Mouse (Mus musculus): ENCODE measurements around the gene Inka1. TPM values are rescaled to one million over a fixed set of nuclear protein-coding genes. Genes with fewer than 3 reads are reported as not detected.
A peak's percentile ranks its signal among the peaks of the same experiment; 100 is the strongest.

Gene Inka1
- polyA plus RNA-seq, 1 experiment from 2014 or later, result 71.1 TPM

GRCm38 (mm10) chr9:107936215-107936822, 49.4 kb downstream of the Inka1 start:
- H3K9me3 ChIP-seq, result no peaks in the 10 kb centered on the region
- H3K4me1 ChIP-seq, result peaks cover 21% of the 10 kb centered on the region
- H3K27ac ChIP-seq, result peak overlapping the region; percentile 74
- peaks cover 70% of the 10 kb centered on the region for H3K27me3 ChIP-seq (ENCODE audit: insufficient read depth, poor library complexity, severe bottlenecking)
- 3% methylated on average over 29 of the region's 29 CpGs for WGBS
- DNase-seq (ENCODE audit: low spot score), result no peak
- peak overlapping the region; percentile 68 for H3K4me3 ChIP-seq
- no peaks in the 10 kb centered on the region for H3K36me3 ChIP-seq

DNA sequence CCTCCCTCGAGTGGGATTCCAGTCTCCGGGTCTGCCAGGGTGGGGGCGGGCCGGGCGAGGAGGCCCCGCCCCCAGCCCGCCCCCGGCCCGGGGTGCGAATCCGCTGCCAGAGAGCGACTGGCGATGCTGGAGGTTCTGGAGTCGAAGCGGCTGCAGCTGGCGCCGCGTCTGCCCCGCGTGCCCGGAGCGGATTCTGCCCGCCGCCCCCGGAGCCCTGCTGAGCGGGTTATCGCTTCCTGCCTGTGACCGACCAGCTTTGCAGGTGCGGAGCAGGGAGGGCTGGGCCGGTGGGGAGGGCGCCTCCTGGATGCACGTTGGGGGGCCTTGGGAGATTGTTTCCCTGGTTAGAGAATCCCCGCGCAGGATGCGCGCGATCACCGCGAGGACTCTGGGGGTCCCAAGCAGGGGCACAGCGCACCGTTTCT, 49.9 kb downstream of the Inka1 start:
- no peak for DNase-seq (ENCODE audit: low spot score)
- peak overlapping the region; percentile 68 for H3K4me3 ChIP-seq
- no peaks in the 10 kb centered on the region for H3K9me3 ChIP-seq
- WGBS, result under 1% methylated on average over 41 of the region's 41 CpGs
- H3K36me3 ChIP-seq, result no peaks in the 10 kb centered on the region
- peaks cover 18% of the 10 kb centered on the region for H3K4me1 ChIP-seq
- peak overlapping the region; percentile 74 for H3K27ac ChIP-seq
- peaks cover 66% of the 10 kb centered on the region for H3K27me3 ChIP-seq (ENCODE audit: insufficient read depth, poor library complexity, severe bottlenecking)

DNA sequence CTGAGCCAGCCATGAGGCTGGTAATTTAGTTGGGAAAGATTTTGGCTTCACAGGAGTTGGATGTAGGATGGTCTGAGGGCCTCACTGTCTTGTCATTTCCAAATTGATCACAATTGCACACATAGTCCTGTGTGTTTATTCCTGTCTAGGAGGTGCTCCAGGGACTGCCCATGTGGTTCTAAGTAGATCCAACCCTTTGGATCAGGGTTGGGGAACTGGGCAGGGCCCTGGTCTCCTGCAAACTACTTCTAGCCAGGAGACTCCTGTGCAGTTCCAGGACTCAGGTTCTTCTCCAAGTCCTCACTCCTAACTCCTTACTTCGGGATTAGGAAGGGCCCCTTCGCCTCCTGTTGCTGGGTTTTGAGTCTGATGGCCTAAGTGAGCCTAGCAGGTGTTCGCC, 50.3 kb downstream of the Inka1 start, which contains the start of gene Camkv:
Gene Camkv (plus strand): TSS at position 301 of the 400 bp plus-strand sequence.
- Histone ChIP-seq H3K9me3 (no peaks in the 10 kb centered on the region), H3K27ac (peak within 1 kb of the TSS; percentile 74), H3K27me3 (ENCODE audit: insufficient read depth, poor library complexity, severe bottlenecking) (peaks cover 63% of the 10 kb centered on the region), H3K36me3 (no peaks in the 10 kb centered on the region), H3K4me3 (peak within 1 kb of the TSS; percentile 68), H3K4me1 (peaks cover 14% of the 10 kb centered on the region)
- DNase-seq (ENCODE audit: low spot score), result no peak
- 11% methylated on average over 3 of the region's 3 CpGs for WGBS

Other genes starting within 250 kb of the Inka1 start
- gene Rbm5, start 214.9 kb downstream of the Inka1 start, polyA plus RNA-seq (2016; fragmentation: Nextera tagmentation; extraction: Ambion mirVana), result 131 and 159 TPM in 2 replicates
- 59.6 and 67.1 TPM in 2 replicates for gene Rbm6, start 112.6 kb downstream of the Inka1 start, polyA plus RNA-seq (2016; fragmentation: Nextera tagmentation; extraction: Ambion mirVana)
- gene Mon1a, start 97.7 kb downstream of the Inka1 start, polyA plus RNA-seq (2016; fragmentation: Nextera tagmentation; extraction: Ambion mirVana), result 10.7 and 10.8 TPM in 2 replicates
- gene Mst1r, start 79.0 kb downstream of the Inka1 start, polyA plus RNA-seq (2016; fragmentation: Nextera tagmentation; extraction: Ambion mirVana), result 3.8 and 4.1 TPM in 2 replicates
- gene Actl11, start 57.4 kb downstream of the Inka1 start, polyA plus RNA-seq (2016; fragmentation: Nextera tagmentation; extraction: Ambion mirVana), result not detected in 2 replicates
- gene Camkv, start 50.2 kb downstream of the Inka1 start, polyA plus RNA-seq (2016; fragmentation: Nextera tagmentation; extraction: Ambion mirVana), result 0.79 and 2.3 TPM in 2 replicates
- gene Traip, start 35.7 kb downstream of the Inka1 start, polyA plus RNA-seq (2016; fragmentation: Nextera tagmentation; extraction: Ambion mirVana), result 18.7 and 30.8 TPM in 2 replicates
- 29.4 and 33.6 TPM in 2 replicates for gene Uba7, start 10.4 kb downstream of the Inka1 start, polyA plus RNA-seq (2016; fragmentation: Nextera tagmentation; extraction: Ambion mirVana)
- gene Gm20661, start 2.8 kb downstream of the Inka1 start, polyA plus RNA-seq (2016; fragmentation: Nextera tagmentation; extraction: Ambion mirVana), result 2.2 and 3.4 TPM in 2 replicates
- gene Cdhr4, start 6.6 kb upstream of the Inka1 start, polyA plus RNA-seq (2016; fragmentation: Nextera tagmentation; extraction: Ambion mirVana), result 4.0 and 5.2 TPM in 2 replicates
- gene Gm20662, start 10.5 kb upstream of the Inka1 start, polyA plus RNA-seq (2016; fragmentation: Nextera tagmentation; extraction: Ambion mirVana), result 0.69 and 1.0 TPM in 2 replicates
- 40.7 and 42.3 TPM in 2 replicates for gene Ip6k1, start 16.6 kb upstream of the Inka1 start, polyA plus RNA-seq (2016; fragmentation: Nextera tagmentation; extraction: Ambion mirVana)
- gene Gmppb, start 63.4 kb upstream of the Inka1 start, polyA plus RNA-seq (2016; fragmentation: Nextera tagmentation; extraction: Ambion mirVana), result 30.4 and 30.7 TPM in 2 replicates
- 2.5 and 3.2 TPM in 2 replicates for gene Amigo3, start 67.3 kb upstream of the Inka1 start, polyA plus RNA-seq (2016; fragmentation: Nextera tagmentation; extraction: Ambion mirVana)
- gene Mst1, start 94.6 kb upstream of the Inka1 start, polyA plus RNA-seq (2016; fragmentation: Nextera tagmentation; extraction: Ambion mirVana), result 1.6 TPM in 2 replicates
- 31.8 and 33.1 TPM in 2 replicates for gene Rnf123, start 97.5 kb upstream of the Inka1 start, polyA plus RNA-seq (2016; fragmentation: Nextera tagmentation; extraction: Ambion mirVana)
- 80.7 and 84.4 TPM in 2 replicates for gene Apeh, start 108.7 kb upstream of the Inka1 start, polyA plus RNA-seq (2016; fragmentation: Nextera tagmentation; extraction: Ambion mirVana)
- 1.3 and 1.4 TPM in 2 replicates for gene Bsn, start 204.5 kb upstream of the Inka1 start, polyA plus RNA-seq (2016; fragmentation: Nextera tagmentation; extraction: Ambion mirVana)